Mouse (Mus musculus) CH12.LX (cell line): ENCODE data around the gene Hyal4.

Experiments
- CTCF ChIP-seq, 2 experiments: IDR thresholded peaks in 1 of 2; conservative IDR thresholded peaks in 1 of 2; 2 replicates each; pipeline ENCODE4 v1.5.1; 2011 to 2012; ENCODE audit warnings: low read depth in 2 of 2, low read length in 2 of 2, improper control_type of control experiment in 1 of 2, inconsistent platforms in 1 of 2, mild to moderate bottlenecking in 1 of 2, moderate library complexity in 1 of 2
- EP300 ChIP-seq: IDR thresholded peaks from 2 replicates; pipeline ENCODE4 v1.6.1; 2011; ENCODE audit warnings: low read length, improper control_type of control experiment
- ETS1 ChIP-seq: conservative IDR thresholded peaks from 2 replicates; pipeline ENCODE4 v1.6.1; 2012; ENCODE audit warnings: low read depth, mild to moderate bottlenecking, inconsistent platforms, low read length, improper control_type of control experiment, moderate library complexity
- GABPA ChIP-seq: IDR thresholded peaks from 2 replicates; pipeline ENCODE4 v1.6.1; 2012; ENCODE audit warnings: low read depth, low read length, improper control_type of control experiment, inconsistent platforms; ENCODE audit not compliant: insufficient replicate concordance
- HCFC1 ChIP-seq: IDR thresholded peaks from 2 replicates; pipeline ENCODE4 v1.6.1; 2012; ENCODE audit warnings: low read depth, mild to moderate bottlenecking, inconsistent platforms, low read length, improper control_type of control experiment
- MAFK ChIP-seq: IDR thresholded peaks from 2 replicates; pipeline ENCODE4 v1.6.1; 2011; ENCODE audit warnings: low read length, improper control_type of control experiment; ENCODE audit not compliant: insufficient replicate concordance
- MAX ChIP-seq: IDR thresholded peaks from 2 replicates; pipeline ENCODE4 v1.6.1; 2011; ENCODE audit warnings: low read length, improper control_type of control experiment
- POLR2A ChIP-seq: IDR thresholded peaks from 2 replicates; pipeline ENCODE4 v1.6.1; 2011; ENCODE audit warnings: low read depth, mild to moderate bottlenecking, improper control_type of control experiment, low read length

GRCm38 (mm10) chr6:24707499-24707898, 40.6 kb upstream of the Hyal4 start:
- TF ChIP-seq ETS1 (no peak), EP300 (no peak), POLR2A (no peak), GABPA (no peak), MAX (no peak), CTCF (conservative IDR thresholded peaks at IDR 0.05 in 1 of 2, IDR thresholded peaks at IDR 0.05 in 1 of 2; ENCODE audit: low read depth in 2 of 2, low read length in 2 of 2) (no peak), HCFC1 (no peak), MAFK (no peak)
